Mouse (Mus musculus) kidney, postnatal 0 days (tissue): ENCODE data around the gene Rtl10. TPM values are rescaled to one million over a fixed set of nuclear protein-coding genes. Genes with fewer than 3 reads are reported as not detected.

Experiments
- ATAC-seq: fragments of 200-750 bp; cut with Nextera tagmentation; replicated peaks from 2 replicates; pipeline ENCODE4 v1.8.0; 2017; ENCODE audit warnings: low read depth, moderate number of reproducible peaks, moderate TSS enrichment, moderate library complexity; ENCODE audit not compliant: low FRiP score
- DNase-seq: peaks from one replicate; pipeline ENCODE4 v3.0.0-alpha.2; 2016; ENCODE audit warnings: low spot score
- H3K27ac ChIP-seq: fragments of 300-500 bp; sonication (generic); 2 replicates; pipeline ENCODE4 v1.5.1; 2014; ENCODE audit warnings: mild to moderate bottlenecking
- H3K27me3 ChIP-seq: fragments of 300-500 bp; sonication (generic); 2 replicates; pipeline ENCODE4 v1.6.1; 2014; ENCODE audit warnings: low read length, mixed read lengths; ENCODE audit not compliant: insufficient read depth
- H3K36me3 ChIP-seq: fragments of 300-500 bp; sonication (generic); 2 replicates; pipeline ENCODE4 v1.6.1; 2014; ENCODE audit warnings: low read length, mixed read lengths; ENCODE audit not compliant: insufficient read depth
- H3K4me1 ChIP-seq: fragments of 300-500 bp; sonication (generic); replicated peaks from 2 replicates; pipeline ENCODE4 v1.6.1; 2014; ENCODE audit warnings: antibody characterized with exemption, low read length, mixed read lengths; ENCODE audit not compliant: insufficient read depth
- H3K4me2 ChIP-seq: fragments of 300-500 bp; sonication (generic); 2 replicates; pipeline ENCODE4 v1.6.1; 2014; ENCODE audit warnings: mild to moderate bottlenecking, low read length, moderate library complexity, mixed read lengths
- H3K4me3 ChIP-seq: fragments of 300-500 bp; sonication (generic); replicated peaks from 2 replicates; pipeline ENCODE4 v1.5.1; 2014; ENCODE audit warnings: low read depth, low read length
- H3K9ac ChIP-seq: fragments of 300-500 bp; sonication (generic); 2 replicates; pipeline ENCODE4 v1.6.1; 2014; ENCODE audit warnings: low read depth, low read length
- H3K9me3 ChIP-seq: fragments of 300-500 bp; sonication (generic); replicated peaks from 2 replicates; pipeline ENCODE4 v1.6.1; 2016; ENCODE audit warnings: low read length, inconsistent platforms, mixed read lengths
- CTCF ChIP-seq: IDR thresholded peaks from 2 replicates; pipeline ENCODE4 v1.5.1; 2016; ENCODE audit warnings: antibody characterized with exemption, low read depth, mild to moderate bottlenecking, moderate library complexity
- WGBS: fragments of 180-500 bp; shearing (Covaris S2); extraction: QIAGEN DNeasy Blood & Tissue Kit; methylation state at CpG from one replicate; pipeline ENCODE4 v1.1.7; 2014; 5-methylcytosine and 5-hydroxymethylcytosine counted together
- polyA plus RNA-seq: library from polyadenylated mRNA; unstranded; fragments of >200 nt; fragmentation: Nextera tagmentation; extraction: Ambion mirVana; gene quantifications from 2 replicates; pipeline ENCODE4 v1.2.1, GENCODE M21; 2015

Rtl10 gene
- polyA plus RNA-seq, 1 experiment from 2014 or later = 2.2 TPM

GRCm38 (mm10) chr16:18477996-18478395 lies 20.7 kb upstream of the Rtl10 start:
- Histone ChIP-seq H3K27me3 (no peaks in the 10 kb centered on the region), H3K9me3 (no peaks in the 10 kb centered on the region), H3K4me1 (0 out of 2 replicates have a peak, but pooled peaks cover 4% of the 10 kb centered on the region), H3K27ac (no peak overlapping the region), H3K36me3 (no peaks in the 10 kb centered on the region), H3K4me2 (no peak overlapping the region), H3K4me3 (no peak overlapping the region), H3K9ac (no peak overlapping the region)
- ATAC-seq = 0 out of 2 replicates have a peak, but pooled peaks have one; percentile 14
- TF ChIP-seq CTCF = peak; percentile 45; the same call in 1 of the 2 replicates
- DNase-seq = no peak
- WGBS = 59% methylated on average over 6 of the region's 6 CpGs

GRCm38 (mm10) chr16:18479667-18480066 lies 19.0 kb upstream of the Rtl10 start:
- Histone ChIP-seq H3K4me1 (0 out of 2 replicates have a peak, but pooled peaks cover 4% of the 10 kb centered on the region), H3K27ac (no peak overlapping the region), H3K9ac (no peak overlapping the region), H3K4me2 (no peak overlapping the region), H3K27me3 (no peaks in the 10 kb centered on the region), H3K36me3 (no peaks in the 10 kb centered on the region), H3K4me3 (no peak overlapping the region), H3K9me3 (no peaks in the 10 kb centered on the region)
- DNase-seq (no peak), ATAC-seq (peak; percentile 64; the same call in 1 of the 2 replicates)
- 32% methylated on average over 7 of the region's 7 CpGs for WGBS
- no peak for TF ChIP-seq CTCF

GRCm38 (mm10) chr16:18480933-18481485 lies 17.7 kb upstream of the Rtl10 start:
- DNase-seq = no peak
- Histone ChIP-seq H3K4me2 (no peak overlapping the region), H3K27ac (no peak overlapping the region), H3K27me3 (no peaks in the 10 kb centered on the region), H3K4me1 (0 out of 2 replicates have a peak, but pooled peaks cover 4% of the 10 kb centered on the region), H3K9me3 (no peaks in the 10 kb centered on the region), H3K9ac (no peak overlapping the region), H3K36me3 (no peaks in the 10 kb centered on the region), H3K4me3 (no peak overlapping the region)
- TF ChIP-seq CTCF = no peak; the same call in 1 of the 2 replicates
- ATAC-seq = no peak
- 66% methylated on average over 4 of the region's 4 CpGs for WGBS

GRCm38 (mm10) chr16:18482431-18482830 lies 16.3 kb upstream of the Rtl10 start:
- Histone ChIP-seq H3K27me3 (no peaks in the 10 kb centered on the region), H3K9ac (no peak overlapping the region), H3K4me3 (no peak overlapping the region), H3K4me1 (0 out of 2 replicates have a peak, but pooled peaks cover 4% of the 10 kb centered on the region), H3K4me2 (no peak overlapping the region), H3K9me3 (no peaks in the 10 kb centered on the region), H3K27ac (no peak overlapping the region), H3K36me3 (no peaks in the 10 kb centered on the region)
- WGBS = 96% methylated on average over 3 of the region's 3 CpGs
- no peak for ATAC-seq
- no peak for TF ChIP-seq CTCF
- DNase-seq = no peak

- H3K27ac ChIP-seq = no peak overlapping the region
- DNase-seq = no peak
- no peak overlapping the region for H3K4me3 ChIP-seq
- H3K4me2 ChIP-seq = no peak overlapping the region
- WGBS = 53% methylated on average over 5 of the region's 5 CpGs
- H3K27me3 ChIP-seq = no peaks in the 10 kb centered on the region
- 0 out of 2 replicates have a peak, but pooled peaks cover 4% of the 10 kb centered on the region for H3K4me1 ChIP-seq
- H3K36me3 ChIP-seq = no peaks in the 10 kb centered on the region
- ATAC-seq = 0 out of 2 replicates have a peak, but pooled peaks have one; percentile 21
- no peaks in the 10 kb centered on the region for H3K9me3 ChIP-seq
- TF ChIP-seq CTCF = no peak
- no peak overlapping the region for H3K9ac ChIP-seq
Measured at GRCm38 (mm10) chr16:18483839-18484238, 14.9 kb upstream of the Rtl10 start.

- WGBS = 55% methylated on average over 4 of the region's 4 CpGs
- no peak for ATAC-seq
Measured at GRCm38 (mm10) chr16:18484386-18484785, 14.3 kb upstream of the Rtl10 start.

More at GRCm38 (mm10) chr16:18484386-18484785, 14.3 kb upstream of the Rtl10 start:
- no peak for DNase-seq
- Histone ChIP-seq H3K36me3 (no peaks in the 10 kb centered on the region), H3K27me3 (no peaks in the 10 kb centered on the region), H3K4me1 (0 out of 2 replicates have a peak, but pooled peaks cover 4% of the 10 kb centered on the region), H3K9me3 (no peaks in the 10 kb centered on the region), H3K4me3 (no peak overlapping the region), H3K27ac (no peak overlapping the region), H3K4me2 (no peak overlapping the region), H3K9ac (no peak overlapping the region)
- TF ChIP-seq CTCF = no peak
